Mouse (Mus musculus): ENCODE data around the gene Cdkal1.
A peak's percentile ranks its signal among the peaks of the same experiment; 100 is the strongest.

Gene Cdkal1

DNA sequence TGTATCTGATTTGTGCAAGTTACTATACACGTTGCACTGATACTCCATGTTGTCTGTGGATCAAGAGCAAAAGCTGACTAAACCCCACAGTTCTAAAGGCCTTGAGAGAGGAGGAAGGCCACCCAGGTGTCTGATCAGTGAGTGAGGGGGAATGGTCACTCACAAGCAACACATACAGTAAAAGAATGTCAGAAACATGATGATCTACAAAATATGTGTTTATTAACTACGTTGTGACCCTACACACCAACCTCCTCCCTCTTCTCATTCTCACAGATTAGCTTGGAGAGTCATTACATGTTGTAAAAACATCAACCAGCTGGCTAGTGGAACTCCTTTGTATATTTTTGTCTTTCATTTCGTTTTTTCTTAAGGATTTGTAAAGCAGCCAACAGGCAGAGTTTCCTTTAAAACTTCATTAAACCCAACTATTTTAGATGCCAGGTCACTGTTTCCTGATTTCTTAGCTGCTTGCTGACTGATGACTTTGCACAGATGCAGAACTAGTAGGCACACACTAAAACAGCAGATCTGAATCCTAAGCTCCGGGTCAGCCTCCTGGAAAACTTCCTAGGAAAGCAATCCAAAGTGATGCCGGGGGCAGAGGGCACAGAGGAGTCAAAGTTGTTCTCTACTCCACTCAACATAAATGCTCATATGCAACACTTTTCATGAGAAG, 157.0 kb downstream of the Cdkal1 start:
- DNase-seq (ENCODE audit: low read depth) = peak; percentile 36

DNA sequence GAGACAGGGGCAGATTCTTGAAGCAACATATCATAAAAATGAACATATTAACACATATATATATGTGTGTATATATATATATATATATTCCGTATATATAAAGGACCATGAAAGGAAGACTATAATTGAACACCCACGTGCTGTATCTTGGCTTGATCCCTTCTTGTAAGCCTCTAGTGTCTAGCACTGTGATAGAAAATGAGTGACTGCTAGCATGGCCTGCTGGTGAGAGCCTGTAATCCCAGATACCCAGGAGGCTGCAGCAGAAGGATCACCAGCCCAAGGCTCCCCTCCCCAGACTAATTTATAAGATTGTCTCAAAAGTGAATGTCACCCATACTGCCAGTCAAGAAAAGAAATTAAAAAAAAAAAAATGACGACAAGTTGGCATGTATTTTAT, 158.2 kb downstream of the Cdkal1 start:
- no peak for DNase-seq (ENCODE audit: low read depth)

DNA sequence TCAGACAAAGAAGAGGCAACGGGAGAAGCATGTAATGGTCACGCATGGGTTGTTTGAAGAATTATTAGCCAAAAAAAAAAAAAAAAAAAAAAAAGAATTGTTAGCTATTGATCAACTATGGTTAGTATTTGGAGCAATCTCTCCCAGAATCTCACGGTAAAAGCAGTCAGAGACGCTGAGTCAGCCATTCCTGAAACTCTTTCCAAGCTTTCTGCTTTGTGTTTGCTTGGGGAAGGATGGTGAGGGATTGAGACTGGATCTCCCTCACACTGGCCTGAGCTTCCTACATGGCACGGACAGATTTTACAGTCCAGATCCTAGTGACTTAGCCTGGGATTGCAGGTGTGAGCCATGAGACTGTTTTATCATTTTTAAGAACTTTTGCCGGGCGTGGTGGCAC, 164.7 kb downstream of the Cdkal1 start:
- no peak for DNase-seq (ENCODE audit: low read depth)

DNA sequence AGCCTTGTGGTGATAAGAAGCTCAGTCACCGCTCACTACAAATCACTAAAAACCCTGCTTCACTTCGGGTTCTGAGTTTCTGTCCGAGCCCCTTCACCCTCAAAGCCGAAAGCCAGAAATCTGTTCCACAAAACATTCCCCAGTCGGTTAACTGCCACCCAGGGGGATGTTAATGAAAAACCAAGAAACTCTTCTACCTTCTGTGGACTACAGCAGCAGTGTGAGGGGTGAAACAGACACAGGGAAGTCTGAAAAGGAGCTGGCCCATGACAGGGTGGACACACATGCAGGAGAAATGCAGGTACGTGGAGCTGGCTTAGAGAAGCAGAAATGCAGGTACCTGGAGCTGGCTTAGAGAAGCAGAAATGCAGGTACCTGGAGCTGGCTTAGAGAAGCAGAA, 166.6 kb downstream of the Cdkal1 start:
- DNase-seq (ENCODE audit: low read depth) = no peak

DNA sequence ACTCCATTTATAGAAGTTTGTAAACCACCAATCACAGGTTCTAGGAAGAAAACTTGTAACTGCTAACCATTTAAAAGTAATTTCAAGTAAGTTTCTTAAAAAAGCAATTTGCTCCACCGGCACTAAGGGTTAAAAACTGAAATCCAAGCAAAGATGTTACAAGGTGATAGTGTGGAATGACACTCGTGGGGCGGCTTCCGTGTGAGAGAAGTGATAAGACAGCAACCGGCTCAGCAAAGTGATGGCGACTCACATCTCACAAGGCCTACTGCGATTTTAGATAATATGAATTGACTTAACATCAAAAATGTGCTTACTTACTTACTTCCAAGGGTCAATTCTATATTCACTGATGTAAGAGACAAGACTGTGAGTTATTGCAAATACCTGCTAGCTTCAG, 167.6 kb downstream of the Cdkal1 start:
- DNase-seq (ENCODE audit: low read depth) = no peak

DNA sequence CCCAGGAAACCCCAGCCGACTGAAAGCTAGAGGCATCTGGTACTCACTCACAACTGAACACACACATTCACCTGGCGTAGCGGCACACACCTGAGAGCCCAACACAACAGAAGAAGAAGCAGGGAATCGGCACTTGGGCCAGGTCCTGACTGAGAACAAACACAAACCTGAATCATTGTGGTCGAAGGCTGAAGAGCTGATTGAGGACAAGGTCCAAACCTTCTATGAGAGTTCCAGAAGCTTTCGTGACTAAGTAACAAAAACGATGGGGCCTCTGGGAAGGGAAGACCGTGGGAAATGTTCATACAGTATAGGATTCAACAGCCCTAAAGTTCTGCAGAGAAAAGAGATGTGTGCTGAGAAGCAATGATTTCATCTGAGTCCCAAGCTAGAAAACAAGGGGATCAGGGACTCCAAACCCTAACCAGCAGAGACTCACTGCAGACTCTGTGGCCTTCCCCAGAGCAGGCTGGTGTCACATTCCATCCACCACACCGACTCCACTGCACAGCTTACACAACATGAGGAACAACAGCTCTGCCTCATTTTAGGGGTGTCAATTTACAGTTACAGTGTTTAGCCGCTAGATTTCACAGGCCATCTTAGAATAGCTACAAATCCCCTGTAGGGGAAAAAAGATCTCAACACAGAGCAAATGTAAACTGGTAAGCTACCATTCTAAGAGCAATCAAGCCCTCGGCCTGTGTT, 175.8 kb downstream of the Cdkal1 start:
- DNase-seq (ENCODE audit: low read depth) = no peak

DNA sequence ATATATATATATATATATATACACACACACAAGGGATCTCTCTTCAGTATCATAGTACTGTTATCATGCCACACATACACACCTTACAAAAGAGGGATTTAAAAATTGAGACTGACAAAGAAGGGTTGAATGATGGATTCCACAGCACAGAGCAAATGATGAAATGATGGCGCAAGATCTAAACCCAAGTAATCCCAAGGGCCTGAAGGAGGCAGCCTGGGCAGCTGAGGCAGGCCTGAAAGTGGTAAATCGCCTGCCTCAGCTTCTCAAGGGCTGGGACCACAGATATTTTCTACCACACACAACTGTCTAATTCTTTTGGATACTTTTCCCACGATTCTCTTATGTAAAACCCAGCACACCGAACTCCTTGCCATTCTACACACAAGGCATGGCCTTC, 177.9 kb downstream of the Cdkal1 start:
- peak; percentile 23 for DNase-seq (ENCODE audit: low read depth)

DNA sequence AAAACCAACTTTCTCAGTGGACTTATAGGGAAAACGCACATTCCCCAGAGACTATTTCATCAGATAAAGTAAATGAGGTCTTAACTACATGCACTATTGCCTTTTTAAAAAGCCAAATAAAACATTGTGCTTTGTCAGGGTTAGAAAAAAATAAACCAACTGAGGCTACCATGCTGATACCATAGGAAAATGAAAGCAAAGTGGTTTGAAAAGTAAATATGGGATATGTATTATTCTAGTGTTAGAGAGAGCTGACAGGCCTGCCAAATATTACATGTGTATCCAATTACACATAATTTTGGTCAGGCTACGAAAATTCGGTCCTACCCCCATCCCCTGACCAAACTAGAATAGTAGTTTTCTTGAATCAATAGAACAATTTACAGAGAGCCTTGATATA, 184.8 kb downstream of the Cdkal1 start:
- DNase-seq (ENCODE audit: low read depth) = peak; percentile 81

DNA sequence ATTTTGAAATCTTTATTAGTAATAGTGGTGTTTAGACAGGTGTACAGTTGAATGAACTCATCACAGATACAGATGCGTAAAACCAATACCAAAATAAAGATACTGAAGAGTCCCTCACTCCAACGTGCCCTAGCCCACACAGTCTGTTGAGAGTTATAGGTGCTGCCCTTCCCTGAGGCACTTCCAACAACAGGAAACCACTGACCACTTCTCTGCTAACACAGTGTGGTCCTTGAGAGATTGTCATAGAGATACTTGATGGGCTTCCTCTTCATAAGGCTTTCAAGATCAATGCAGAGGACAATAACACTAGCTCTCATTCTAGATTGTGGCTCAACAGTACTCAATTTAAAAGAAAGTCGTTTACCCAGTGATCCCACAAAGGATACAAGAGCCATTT, 191.6 kb downstream of the Cdkal1 start:
- DNase-seq (ENCODE audit: low read depth) = no peak

DNA sequence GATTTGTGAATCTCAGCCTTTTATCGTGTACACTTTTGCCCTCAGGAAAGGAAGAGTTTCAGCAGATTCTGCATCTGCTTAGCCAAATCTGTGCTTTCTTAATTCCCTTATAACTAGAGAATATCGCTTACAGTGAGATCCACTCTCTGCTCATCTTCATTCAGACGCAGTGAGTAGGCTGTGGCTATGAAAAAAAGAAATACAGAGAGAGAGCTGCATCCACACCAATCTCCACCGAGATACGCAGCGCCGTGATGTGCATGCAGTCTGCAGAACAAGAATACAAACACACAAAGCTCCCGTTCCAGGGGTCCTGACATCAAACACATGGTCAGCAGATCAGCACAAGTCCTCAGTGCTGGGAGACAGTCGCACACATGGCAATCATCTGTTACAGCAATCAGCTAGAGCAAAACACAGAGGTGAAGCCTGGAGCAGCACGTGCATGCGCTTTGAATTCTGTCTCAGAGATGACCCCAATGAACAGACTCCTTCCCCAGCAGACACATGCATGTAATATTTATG, 199.6 kb downstream of the Cdkal1 start:
- no peak for DNase-seq (ENCODE audit: low read depth)

DNA sequence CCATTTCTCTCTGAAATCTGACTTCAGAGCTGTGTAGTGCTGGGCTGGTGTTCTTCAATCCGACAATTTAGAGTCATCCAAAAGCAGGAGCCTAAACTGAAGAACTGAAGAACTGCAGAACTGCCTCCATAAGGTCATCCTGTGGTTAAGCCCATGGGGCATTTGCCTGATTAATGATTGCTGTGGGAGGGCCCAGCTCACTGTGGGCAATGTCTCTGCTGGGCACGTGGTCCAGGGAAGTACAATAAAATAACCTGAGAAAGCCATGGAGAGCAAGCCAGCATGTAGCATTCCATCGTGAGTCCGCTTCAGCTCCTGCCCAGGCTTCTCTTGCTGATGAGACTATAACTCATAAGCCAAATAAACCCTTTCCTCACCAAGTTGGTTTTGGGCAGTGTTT, 202.1 kb downstream of the Cdkal1 start:
- no peak for DNase-seq (ENCODE audit: low read depth)

DNA sequence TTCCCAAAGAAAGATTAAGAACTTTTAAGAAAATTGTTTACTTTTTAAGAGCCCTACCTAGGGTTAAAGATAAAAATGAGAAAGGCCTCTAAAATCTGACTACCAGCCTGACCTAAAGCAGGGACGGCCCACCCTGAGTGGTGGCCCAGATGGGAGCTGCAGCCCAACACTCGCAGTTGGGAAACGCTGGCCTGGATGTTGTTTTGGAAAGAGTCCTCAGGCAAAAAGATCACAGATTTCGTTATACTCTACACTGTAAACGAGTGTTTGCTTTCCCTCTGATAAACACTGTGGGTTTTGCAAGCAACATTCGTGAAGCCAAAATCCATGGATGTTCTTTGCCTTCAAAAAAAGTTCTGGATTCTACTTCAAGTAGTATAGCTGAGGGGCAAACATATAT, 202.7 kb downstream of the Cdkal1 start:
- no peak for DNase-seq (ENCODE audit: low read depth)

DNA sequence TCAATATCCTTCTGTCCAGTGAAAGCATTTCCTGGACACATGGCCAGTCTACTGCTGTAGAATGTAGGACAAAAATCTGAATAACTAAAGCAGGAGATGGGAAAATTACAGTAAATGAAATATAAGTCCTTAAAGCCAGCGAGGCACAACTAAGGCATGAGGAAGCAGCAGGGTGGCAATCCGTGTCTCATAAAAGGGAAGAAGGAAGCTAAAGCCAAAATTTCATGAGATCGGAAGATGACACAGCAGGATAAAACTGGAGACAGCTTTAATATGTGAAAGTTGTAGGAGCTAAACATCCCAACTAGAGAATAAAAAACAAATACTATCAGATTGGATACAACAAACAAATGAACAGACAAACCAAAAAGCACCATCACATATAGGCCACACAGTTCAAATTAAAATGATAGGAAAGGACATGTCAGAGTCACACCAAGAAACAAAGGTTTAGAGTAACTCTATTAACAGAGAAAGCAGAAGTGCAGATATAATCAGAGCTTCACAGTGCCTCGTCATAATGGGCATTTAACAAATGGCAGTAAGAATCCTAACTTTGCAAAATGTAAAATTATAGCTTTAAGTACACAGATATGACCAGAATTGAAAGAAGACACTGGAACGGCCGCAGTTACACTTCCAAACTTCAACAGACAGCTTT, 204.8 kb downstream of the Cdkal1 start:
- DNase-seq (ENCODE audit: low read depth) = no peak

DNA sequence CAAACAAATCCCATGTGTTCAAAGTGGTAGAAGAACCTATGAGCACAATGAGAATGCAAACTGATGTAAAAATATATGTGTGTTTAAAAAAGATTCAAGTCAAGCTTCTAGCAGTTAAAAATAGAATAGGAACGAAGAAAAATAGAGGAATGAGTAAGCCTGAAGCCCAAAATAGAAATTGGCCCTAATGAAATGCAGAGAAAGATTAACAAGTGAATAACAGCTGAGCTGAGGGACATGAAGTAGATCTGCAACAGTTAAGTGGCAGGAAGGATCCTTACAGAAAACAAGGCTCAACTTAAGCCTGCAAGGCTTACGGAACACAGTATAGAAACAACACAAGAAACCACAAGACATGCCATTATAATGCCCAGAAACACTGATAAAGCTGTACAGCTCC, 205.9 kb downstream of the Cdkal1 start:
- DNase-seq (ENCODE audit: low read depth) = peak; percentile 33

DNA sequence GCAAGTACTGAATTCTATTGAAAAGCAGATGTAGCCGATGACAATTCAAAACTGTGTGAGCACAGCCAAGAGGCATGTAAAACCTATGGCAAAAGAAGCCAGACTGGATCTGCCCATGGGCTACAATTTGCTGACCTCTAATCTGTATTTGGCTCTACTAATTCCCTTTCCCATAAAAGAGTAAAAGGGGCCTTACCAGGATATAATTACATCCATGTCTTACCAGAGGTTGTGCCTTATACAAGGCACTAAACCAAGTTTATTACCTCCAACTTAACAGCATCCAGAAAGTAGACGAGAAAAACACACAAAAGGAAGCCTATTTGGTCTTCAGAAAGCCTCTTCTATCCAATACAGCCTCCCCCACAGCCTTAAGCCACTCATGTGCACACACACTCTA, 213.2 kb downstream of the Cdkal1 start:
- DNase-seq (ENCODE audit: low read depth) = no peak

DNA sequence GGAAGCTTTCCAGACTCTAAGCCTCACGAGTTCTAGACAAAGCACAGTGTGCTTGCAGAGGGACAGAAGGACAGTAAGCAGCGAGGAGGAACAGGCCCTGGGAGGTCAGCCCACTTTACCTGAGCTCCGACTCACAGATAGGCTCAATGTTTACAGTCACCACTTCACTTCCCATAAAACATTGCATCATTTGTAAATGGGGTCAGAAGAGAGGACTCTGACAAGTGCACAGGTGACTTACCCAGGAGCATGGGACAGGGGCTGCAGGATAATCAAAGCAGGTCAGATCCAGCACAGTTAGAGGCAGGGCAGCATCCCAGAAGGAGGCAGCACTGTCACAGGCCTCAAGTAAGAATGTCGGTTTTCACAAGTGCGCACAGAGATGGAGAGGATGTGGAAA, 214.3 kb downstream of the Cdkal1 start:
- no peak for DNase-seq (ENCODE audit: low read depth)

DNA sequence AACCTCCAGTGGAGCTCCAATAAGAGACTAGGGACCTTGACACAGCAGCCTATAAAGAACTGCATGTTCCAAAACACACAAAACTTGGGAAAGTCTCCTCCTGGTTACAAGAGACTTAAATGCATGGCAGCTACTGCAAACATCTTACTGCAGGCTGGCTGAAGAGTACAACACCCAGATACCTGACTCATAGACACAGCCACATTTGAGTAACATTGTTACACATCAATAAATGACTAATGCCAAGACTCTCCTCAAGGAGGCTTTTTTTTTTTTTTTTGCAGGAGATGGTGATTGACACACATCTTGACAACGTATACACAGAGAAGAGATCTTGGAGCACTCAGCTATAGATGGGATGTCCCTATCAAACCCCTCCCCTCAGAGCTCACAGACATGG, 215.3 kb downstream of the Cdkal1 start:
- DNase-seq (ENCODE audit: low read depth) = peak; percentile 51

DNA sequence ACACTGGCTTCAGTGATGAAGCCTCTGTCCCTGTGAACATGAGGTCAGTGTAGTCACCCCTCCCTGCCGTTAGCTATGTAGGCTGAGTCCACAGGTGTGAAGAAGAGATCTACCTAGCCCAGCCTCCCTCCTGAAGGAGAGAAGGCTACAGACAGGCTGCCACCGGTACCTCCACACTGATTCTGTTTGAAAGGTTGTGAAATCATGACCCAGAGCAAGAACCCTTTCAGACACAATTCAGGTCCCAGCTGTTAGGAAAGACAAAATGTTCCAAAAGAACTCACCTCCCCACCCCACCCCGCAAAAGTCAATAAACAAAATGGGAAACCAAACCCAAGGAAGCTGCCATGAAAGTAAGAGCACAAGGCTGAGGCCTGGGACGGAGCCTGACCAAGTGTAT, 217.2 kb downstream of the Cdkal1 start:
- DNase-seq (ENCODE audit: low read depth) = no peak

DNA sequence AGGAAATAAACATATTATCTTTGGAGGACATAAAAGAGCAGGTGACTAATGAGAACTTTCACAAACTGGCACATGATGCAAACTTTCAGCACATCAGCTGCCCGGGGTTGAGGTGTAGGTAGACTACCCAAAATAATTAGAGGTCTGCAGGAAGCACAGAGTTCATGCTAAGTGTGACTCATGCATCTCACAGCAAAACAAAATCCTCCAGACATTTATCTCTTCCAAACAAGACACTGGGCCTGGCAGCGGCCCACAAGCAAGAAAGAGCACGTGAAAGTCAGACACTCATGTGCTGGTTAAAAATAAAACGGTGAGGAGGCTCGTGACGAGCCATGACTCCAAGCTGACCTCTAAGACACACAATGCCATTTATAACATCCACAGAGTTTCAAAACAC, 217.7 kb downstream of the Cdkal1 start:
- peak; percentile 84 for DNase-seq (ENCODE audit: low read depth)

DNA sequence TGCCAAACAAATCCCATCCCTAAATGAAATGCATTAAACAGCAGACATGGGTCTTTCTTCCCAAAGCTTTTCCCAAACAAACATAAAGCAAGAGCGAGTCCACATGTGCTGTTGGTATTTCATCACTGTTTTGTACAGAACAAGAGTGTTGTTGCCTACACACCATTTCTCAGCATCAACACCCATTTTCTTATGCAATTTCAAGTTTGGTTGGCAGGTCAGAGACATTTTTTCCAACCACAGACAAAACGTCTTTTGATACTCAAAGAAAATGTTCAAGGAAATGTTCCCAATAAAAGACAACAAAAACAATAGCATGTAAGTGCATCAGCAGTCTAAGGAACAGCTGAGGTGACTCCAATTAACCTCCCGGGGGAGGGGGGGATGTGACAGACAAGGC, 219.9 kb downstream of the Cdkal1 start:
- peak; percentile 62 for DNase-seq (ENCODE audit: low read depth)

DNA sequence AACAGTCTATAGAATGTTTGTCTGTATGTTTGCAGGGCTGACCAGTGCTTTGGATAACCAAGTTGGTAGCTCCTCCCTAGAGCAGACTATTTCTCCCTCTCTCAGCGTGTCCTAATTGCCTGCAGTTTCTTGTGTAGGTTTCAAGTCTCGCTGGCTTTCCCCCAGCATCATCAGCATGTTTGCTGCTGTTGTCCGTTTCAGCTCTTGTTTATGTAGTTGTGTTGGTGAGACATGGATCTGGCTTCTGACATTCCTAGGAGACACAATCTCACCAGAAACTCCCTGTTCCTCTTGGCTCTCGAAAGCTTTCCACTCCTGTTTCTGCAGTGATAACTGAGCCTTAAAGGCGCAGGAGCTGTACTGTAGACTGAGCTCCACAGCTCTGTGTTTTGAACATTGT, 224.1 kb downstream of the Cdkal1 start:
- peak; percentile 8 for DNase-seq (ENCODE audit: low read depth)

DNA sequence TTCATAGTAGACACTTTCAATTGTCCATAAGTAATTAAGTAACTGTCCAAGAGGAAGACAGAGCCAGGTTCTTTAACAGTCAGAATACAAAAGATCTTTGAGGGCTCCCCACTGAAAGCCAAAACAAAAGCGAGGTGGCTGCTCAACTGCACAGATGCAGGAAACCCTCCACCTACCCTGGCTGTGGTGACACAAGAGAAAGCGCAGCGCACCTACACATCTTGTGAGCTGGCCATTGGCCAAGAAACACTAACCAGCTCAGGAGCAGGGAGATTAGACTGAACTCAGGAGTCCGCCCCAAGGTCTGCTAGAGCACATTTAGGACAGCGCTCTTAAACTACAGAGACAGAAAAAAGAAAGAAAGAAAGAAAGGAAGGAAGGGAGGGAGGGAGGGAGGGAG, 226.9 kb downstream of the Cdkal1 start:
- no peak for DNase-seq (ENCODE audit: low read depth)

DNA sequence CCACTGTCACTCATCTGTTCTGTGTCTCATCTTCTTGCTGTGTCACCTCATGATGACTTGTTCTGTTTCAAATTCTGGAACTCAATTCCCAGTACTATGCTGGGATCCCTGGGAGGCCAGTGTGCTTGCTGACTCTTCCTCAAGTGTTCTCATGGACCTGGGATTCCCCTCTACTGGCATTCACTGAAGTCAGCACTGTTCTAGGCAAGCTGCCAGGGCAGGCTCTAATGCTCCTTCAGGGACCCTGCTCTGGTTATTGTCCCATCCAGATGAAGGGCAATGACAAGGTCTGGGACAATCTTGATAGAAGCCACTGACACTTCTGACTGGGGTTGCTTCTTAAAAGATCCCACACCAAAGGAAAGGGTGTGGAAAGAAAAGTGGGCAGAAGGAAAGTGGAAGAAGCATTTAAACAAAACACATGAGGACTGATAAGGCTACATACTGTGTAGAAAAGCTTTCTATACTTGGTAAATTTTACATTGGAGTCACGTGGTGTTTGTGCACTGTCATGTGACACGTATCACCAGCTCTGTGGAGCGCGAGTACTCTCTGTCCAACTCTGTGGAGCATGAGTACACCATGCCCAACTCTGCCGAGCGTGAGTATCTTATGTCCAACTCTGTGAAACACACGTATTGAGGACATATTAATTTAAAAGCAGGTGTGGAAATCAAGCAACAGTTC, 227.9 kb downstream of the Cdkal1 start:
- DNase-seq (ENCODE audit: low read depth) = peak; percentile 45
